Mouse (Mus musculus): ENCODE measurements around the gene Angptl1.

Gene Angptl1

GRCm38 (mm10) chr1:156885879-156886278 is 47.5 kb downstream of the Angptl1 start:
- no peak for DNase-seq

- DNase-seq = peak; percentile 24
Measured at GRCm38 (mm10) chr1:156888830-156889229, 50.5 kb downstream of the Angptl1 start.

- peak; percentile 20 for DNase-seq
Measured at GRCm38 (mm10) chr1:156891561-156891960, 53.2 kb downstream of the Angptl1 start.

GRCm38 (mm10) chr1:156901689-156902088 is 63.3 kb downstream of the Angptl1 start:
- DNase-seq = no peak

GRCm38 (mm10) chr1:156903899-156904298 is 65.5 kb downstream of the Angptl1 start:
- no peak for DNase-seq

GRCm38 (mm10) chr1:156905660-156906059 is 67.3 kb downstream of the Angptl1 start:
- DNase-seq = no peak

GRCm38 (mm10) chr1:156909265-156909664 is 70.9 kb downstream of the Angptl1 start:
- no peak for DNase-seq

- no peak for DNase-seq
Measured at GRCm38 (mm10) chr1:156909866-156910265, 71.5 kb downstream of the Angptl1 start.

Data from thymus, postnatal 4 days (tissue).